Mouse (Mus musculus): ENCODE measurements at regions not wholly inside any gene's neighbourhood (a gene's known extent, or its start where the extent isn't known, plus 50 kb on each side); places are given as distances from the start of the nearest gene placed in this dataset.

GRCm38 (mm10) chr13:71248261-71249031 lies 406.8 kb upstream of the Adamts16 start:
- no peak for DNase-seq (ENCODE audit: low spot score in 2 of 2)

- no peak for DNase-seq (ENCODE audit: low spot score in 2 of 2)
Measured at GRCm38 (mm10) chr13:71247241-71247640, 405.6 kb upstream of the Adamts16 start.

- DNase-seq (ENCODE audit: low spot score in 2 of 2): no peak
Measured at GRCm38 (mm10) chr13:71245326-71245725, 403.7 kb upstream of the Adamts16 start.

GRCm38 (mm10) chr13:71239782-71240181 lies 398.2 kb upstream of the Adamts16 start:
- DNase-seq (ENCODE audit: low spot score in 2 of 2): no peak

GRCm38 (mm10) chr13:71235338-71235737 lies 393.7 kb upstream of the Adamts16 start:
- no peak for DNase-seq (ENCODE audit: low spot score in 2 of 2)

- peak in 1 of 2 experiments; percentile 30 for DNase-seq (ENCODE audit: low spot score in 2 of 2)
Measured at GRCm38 (mm10) chr13:71231182-71231581, 389.6 kb upstream of the Adamts16 start.

GRCm38 (mm10) chr13:71214776-71215175 lies 373.2 kb upstream of the Adamts16 start:
- DNase-seq (ENCODE audit: low spot score in 2 of 2): no peak

- DNase-seq (ENCODE audit: low spot score in 2 of 2): no peak
Measured at GRCm38 (mm10) chr13:71211363-71211762, 369.8 kb upstream of the Adamts16 start.

- DNase-seq (ENCODE audit: low spot score in 2 of 2): no peak
Measured at GRCm38 (mm10) chr13:71210658-71211251, 369.1 kb upstream of the Adamts16 start.

- no peak for DNase-seq (ENCODE audit: low spot score in 2 of 2)
Measured at GRCm38 (mm10) chr13:71205708-71206107, 364.1 kb upstream of the Adamts16 start.

- no peak for DNase-seq (ENCODE audit: low spot score in 2 of 2)
Measured at GRCm38 (mm10) chr13:71200656-71201055, 359.0 kb upstream of the Adamts16 start.

- no peak for DNase-seq (ENCODE audit: low spot score in 2 of 2)
Measured at GRCm38 (mm10) chr13:71195675-71196074, 354.1 kb upstream of the Adamts16 start.

GRCm38 (mm10) chr13:71184500-71184899 lies 342.9 kb upstream of the Adamts16 start:
- no peak for DNase-seq (ENCODE audit: low spot score in 2 of 2)

- no peak for DNase-seq (ENCODE audit: low spot score in 2 of 2)
Measured at GRCm38 (mm10) chr13:71179083-71179482, 337.5 kb upstream of the Adamts16 start.

- no peak for DNase-seq (ENCODE audit: low spot score in 2 of 2)
Measured at GRCm38 (mm10) chr13:71174335-71174734, 332.7 kb upstream of the Adamts16 start.

- no peak for DNase-seq (ENCODE audit: low spot score in 2 of 2)
Measured at GRCm38 (mm10) chr13:71166226-71166625, 324.6 kb upstream of the Adamts16 start.

GRCm38 (mm10) chr13:71165096-71165920 lies 323.7 kb upstream of the Adamts16 start:
- no peak for DNase-seq (ENCODE audit: low spot score in 2 of 2)

- DNase-seq (ENCODE audit: low spot score in 2 of 2): no peak
Measured at GRCm38 (mm10) chr13:71164012-71164411, 322.4 kb upstream of the Adamts16 start.

GRCm38 (mm10) chr13:71162952-71163351 lies 321.3 kb upstream of the Adamts16 start:
- DNase-seq (ENCODE audit: low spot score in 2 of 2): no peak

GRCm38 (mm10) chr13:71158300-71158860 lies 316.8 kb upstream of the Adamts16 start:
- DNase-seq (ENCODE audit: low spot score in 2 of 2): peak in 1 of 2 experiments; percentile 1

- peak in 1 of 2 experiments; percentile 2 for DNase-seq (ENCODE audit: low spot score in 2 of 2)
Measured at GRCm38 (mm10) chr13:71157656-71158299, 316.2 kb upstream of the Adamts16 start.

GRCm38 (mm10) chr13:71150092-71150491 lies 308.5 kb upstream of the Adamts16 start:
- DNase-seq (ENCODE audit: low spot score in 2 of 2): no peak

Data from frontal cortex, postnatal 36 days (tissue).